ENCODE assay signal across 8 mouse cellular contexts in genomic region chr3:126998742-126999112, GRCm38 (mm10).
DNase-seq lines count a peak whose midpoint lies in the region; ATAC-seq and TF ChIP-seq lines count a peak whose summit lies in the region.

No protein-coding gene starts in this region.

- TF ChIP-seq CTCF in kidney, postnatal 0 days (IDR thresholded peaks at IDR 0.05; ENCODE audit: low read depth): no peak

- no peaks in the 10 kb centered on the region for H3K27me3 ChIP-seq in kidney, postnatal 0 days (ENCODE audit: insufficient read depth, low read length)
- no peaks in the 10 kb centered on the region for H3K27me3 ChIP-seq in embryonic facial prominence, embryonic 15.5 days
- H3K27me3 ChIP-seq in intestine, embryonic 15.5 days (replicated peaks): no peaks in the 10 kb centered on the region
- no peaks in the 10 kb centered on the region for H3K27me3 ChIP-seq in neural tube, embryonic 12.5 days (replicated peaks)

- peaks cover 6% of the 10 kb centered on the region; the same call in 1 of the 2 replicates for H3K4me1 ChIP-seq in kidney, postnatal 0 days (replicated peaks; ENCODE audit: insufficient read depth, low read length)
- H3K4me1 ChIP-seq in embryonic facial prominence, embryonic 15.5 days: peaks cover 10% of the 10 kb centered on the region
- 0 out of 2 replicates have a peak, but pooled peaks cover 2% of the 10 kb centered on the region for H3K4me1 ChIP-seq in intestine, embryonic 15.5 days (replicated peaks)
- H3K4me1 ChIP-seq in neural tube, embryonic 12.5 days: peaks cover 35% of the 10 kb centered on the region

- ATAC-seq in kidney, postnatal 0 days (replicated peaks; ENCODE audit: low FRiP score, low read depth): no peak
- ATAC-seq in embryonic facial prominence, embryonic 15.5 days (ENCODE audit: insufficient number of reproducible peaks, low FRiP score, low TSS enrichment, low read depth): no peak
- ATAC-seq in intestine, embryonic 15.5 days: peak; percentile 26; the same call in 1 of the 2 replicates
- peak; percentile 31 for ATAC-seq in neural tube, embryonic 12.5 days (ENCODE audit: low FRiP score, low read depth)

- no peak for DNase-seq in kidney, postnatal 0 days (ENCODE audit: low spot score)
- no peak for DNase-seq in kidney, postnatal 10 days
- no peak for DNase-seq in adrenal gland, postnatal 36 days
- DNase-seq in left cerebral cortex, adult 11 months (ENCODE audit: low spot score): no peak
- DNase-seq in MN1 (ENCODE audit: low spot score): no peak

- WGBS in kidney, postnatal 0 days: 10% methylated on average over 8 of the region's 8 CpGs
- 12% methylated on average over 8 of the region's 8 CpGs for WGBS in embryonic facial prominence, embryonic 15.5 days
- 15% methylated on average over 8 of the region's 8 CpGs for WGBS in intestine, embryonic 15.5 days
- WGBS in neural tube, embryonic 12.5 days: 6% methylated on average over 8 of the region's 8 CpGs

- H3K4me3 ChIP-seq in kidney, postnatal 0 days (replicated peaks; ENCODE audit: low read depth, low read length): peak overlapping the region; percentile 20
- peak overlapping the region; percentile 35 for H3K4me3 ChIP-seq in embryonic facial prominence, embryonic 15.5 days (replicated peaks)
- no peak overlapping the region; the same call in 1 of the 2 replicates for H3K4me3 ChIP-seq in intestine, embryonic 15.5 days (replicated peaks)
- H3K4me3 ChIP-seq in neural tube, embryonic 12.5 days: 0 out of 2 replicates have a peak overlapping the region, but pooled peaks have one; percentile 11

- no peak overlapping the region for H3K27ac ChIP-seq in kidney, postnatal 0 days
- H3K27ac ChIP-seq in embryonic facial prominence, embryonic 15.5 days (replicated peaks): peak overlapping the region; percentile 87
- H3K27ac ChIP-seq in intestine, embryonic 15.5 days: peak overlapping the region; percentile 71
- H3K27ac ChIP-seq in neural tube, embryonic 12.5 days: peak overlapping the region; percentile 66

- H3K9me3 ChIP-seq in kidney, postnatal 0 days (replicated peaks; ENCODE audit: low read length): no peaks in the 10 kb centered on the region
- H3K9me3 ChIP-seq in embryonic facial prominence, embryonic 15.5 days (replicated peaks): no peaks in the 10 kb centered on the region
- no peaks in the 10 kb centered on the region for H3K9me3 ChIP-seq in intestine, embryonic 15.5 days
- no peaks in the 10 kb centered on the region for H3K9me3 ChIP-seq in neural tube, embryonic 12.5 days

- H3K9ac ChIP-seq in kidney, postnatal 0 days (ENCODE audit: low read depth, low read length): no peak overlapping the region
- H3K9ac ChIP-seq in embryonic facial prominence, embryonic 15.5 days: no peak overlapping the region
- no peak overlapping the region for H3K9ac ChIP-seq in intestine, embryonic 15.5 days
- no peak overlapping the region for H3K9ac ChIP-seq in neural tube, embryonic 12.5 days

- no peaks in the 10 kb centered on the region for H3K36me3 ChIP-seq in kidney, postnatal 0 days (ENCODE audit: insufficient read depth, low read length)
- H3K36me3 ChIP-seq in embryonic facial prominence, embryonic 15.5 days: no peaks in the 10 kb centered on the region
- no peaks in the 10 kb centered on the region for H3K36me3 ChIP-seq in intestine, embryonic 15.5 days
- H3K36me3 ChIP-seq in neural tube, embryonic 12.5 days: peaks cover 12% of the 10 kb centered on the region

- H3K4me2 ChIP-seq in kidney, postnatal 0 days (ENCODE audit: low read length): peak overlapping the region; percentile 56
- H3K4me2 ChIP-seq in embryonic facial prominence, embryonic 15.5 days (replicated peaks): peak overlapping the region; percentile 53
- H3K4me2 ChIP-seq in intestine, embryonic 15.5 days (replicated peaks): peak overlapping the region; percentile 58
- peak overlapping the region; percentile 54 for H3K4me2 ChIP-seq in neural tube, embryonic 12.5 days (replicated peaks)

Comparison
In these comparisons a context has a peak if more than half of its experiments do, and no peak if none do; other contexts are left out.
1. ATAC-seq: peak in intestine, embryonic 15.5 days (single experiment) and neural tube, embryonic 12.5 days (single experiment); none in kidney, postnatal 0 days (single experiment) and embryonic facial prominence, embryonic 15.5 days (single experiment).
2. Peak in every context shown above with its lines, with median percentiles within 50 percentile points of each other: H3K4me2 ChIP-seq.